Mouse (Mus musculus): ENCODE measurements around the gene Filip1l. TPM values are rescaled to one million over a fixed set of nuclear protein-coding genes. Genes with fewer than 3 reads are reported as not detected.

The Filip1l gene
- polyA plus RNA-seq, 1 experiment: 12.1 TPM

- TF ChIP-seq POLR2AphosphoS2 (IDR thresholded peaks at IDR 0.05; ENCODE audit: insufficient read length, low read depth) (no peak), REST (IDR thresholded peaks at IDR 0.05; ENCODE audit: insufficient read depth, insufficient read length) (no peak), POLR2A (IDR thresholded peaks at IDR 0.05; ENCODE audit: insufficient read length, low read depth) (no peak), CEBPB (IDR thresholded peaks at IDR 0.05; ENCODE audit: insufficient read depth, poor library complexity, severe bottlenecking) (no peak), MYOD1 (IDR thresholded peaks at IDR 0.05; ENCODE audit: control insufficient read depth in 1 of 3, insufficient read length in 2 of 3, low read depth in 2 of 3) (no peak), TCF3 (IDR thresholded peaks at IDR 0.05; ENCODE audit: insufficient read length, low read depth) (no peak), USF1 (IDR thresholded peaks at IDR 0.05; ENCODE audit: low read depth) (no peak), E2F4 (IDR thresholded peaks at IDR 0.05; ENCODE audit: insufficient read depth) (no peak), TCF12 (IDR thresholded peaks at IDR 0.05; ENCODE audit: insufficient read depth, poor library complexity, severe bottlenecking) (no peak), SRF (IDR thresholded peaks at IDR 0.05; ENCODE audit: control insufficient read depth, insufficient read length, low read depth) (no peak), MAX (IDR thresholded peaks at IDR 0.05; ENCODE audit: low read depth) (no peak), MYOG (IDR thresholded peaks at IDR 0.05; ENCODE audit: control insufficient read depth in 1 of 3, insufficient read depth in 1 of 3, insufficient read length in 2 of 3, low read depth in 2 of 3) (no peak)
- no peaks in the 10 kb centered on the region for H3K79me2 ChIP-seq (ENCODE audit: control insufficient read depth, insufficient read depth)
These were observed 33.4 kb upstream of the Filip1l start for GRCm38 (mm10) chr16:57319284-57320124.

GRCm38 (mm10) chr16:57326996-57327395 lies 25.9 kb upstream of the Filip1l start:
- H3K4me3 ChIP-seq: no peak overlapping the region
- no peak overlapping the region for H3K4me2 ChIP-seq (ENCODE audit: low read depth)
- no peak overlapping the region for H3ac ChIP-seq (ENCODE audit: control insufficient read depth, insufficient read length)
- H3K79me2 ChIP-seq (ENCODE audit: control insufficient read depth, insufficient read depth): no peaks in the 10 kb centered on the region
- TF ChIP-seq POLR2A (IDR thresholded peaks at IDR 0.05; ENCODE audit: insufficient read length, low read depth) (no peak), POLR2AphosphoS2 (IDR thresholded peaks at IDR 0.05; ENCODE audit: insufficient read length, low read depth) (no peak), TCF12 (IDR thresholded peaks at IDR 0.05; ENCODE audit: insufficient read depth, poor library complexity, severe bottlenecking) (no peak), MYOD1 (IDR thresholded peaks at IDR 0.05; ENCODE audit: control insufficient read depth in 1 of 3, insufficient read length in 2 of 3, low read depth in 2 of 3) (no peak), MAX (IDR thresholded peaks at IDR 0.05; ENCODE audit: low read depth) (no peak), USF1 (IDR thresholded peaks at IDR 0.05; ENCODE audit: low read depth) (no peak), E2F4 (IDR thresholded peaks at IDR 0.05; ENCODE audit: insufficient read depth) (no peak), SRF (IDR thresholded peaks at IDR 0.05; ENCODE audit: control insufficient read depth, insufficient read length, low read depth) (no peak), MYOG (IDR thresholded peaks at IDR 0.05; ENCODE audit: control insufficient read depth in 1 of 3, insufficient read depth in 1 of 3, insufficient read length in 2 of 3, low read depth in 2 of 3) (no peak), REST (IDR thresholded peaks at IDR 0.05; ENCODE audit: insufficient read depth, insufficient read length) (no peak)
- no peaks in the 10 kb centered on the region for H3K36me3 ChIP-seq (ENCODE audit: control insufficient read depth, insufficient read depth)
- H3K27me3 ChIP-seq (ENCODE audit: control insufficient read depth, insufficient read depth, insufficient read length): no peaks in the 10 kb centered on the region

More at GRCm38 (mm10) chr16:57319284-57320124, 33.4 kb upstream of the Filip1l start:
- Histone ChIP-seq H3K4me2 (ENCODE audit: low read depth) (no peak overlapping the region), H3ac (ENCODE audit: control insufficient read depth, insufficient read length) (no peak overlapping the region), H3K36me3 (ENCODE audit: control insufficient read depth, insufficient read depth) (no peaks in the 10 kb centered on the region), H3K27me3 (ENCODE audit: control insufficient read depth, insufficient read depth, insufficient read length) (no peaks in the 10 kb centered on the region), H3K4me3 (no peak overlapping the region)

GRCm38 (mm10) chr16:57329028-57329427 lies 23.9 kb upstream of the Filip1l start:
- no peak for TF ChIP-seq E2F4 (IDR thresholded peaks at IDR 0.05; ENCODE audit: insufficient read depth)
- TF ChIP-seq MAX (IDR thresholded peaks at IDR 0.05; ENCODE audit: low read depth): no peak
- TF ChIP-seq SRF (IDR thresholded peaks at IDR 0.05; ENCODE audit: control insufficient read depth, insufficient read length, low read depth): no peak
- TF ChIP-seq TCF3 (IDR thresholded peaks at IDR 0.05; ENCODE audit: insufficient read length, low read depth): no peak
- TF ChIP-seq USF1 (IDR thresholded peaks at IDR 0.05; ENCODE audit: low read depth): no peak
- TF ChIP-seq TCF12 (IDR thresholded peaks at IDR 0.05; ENCODE audit: insufficient read depth, poor library complexity, severe bottlenecking): no peak
- H3K27me3 ChIP-seq (ENCODE audit: control insufficient read depth, insufficient read depth, insufficient read length): no peaks in the 10 kb centered on the region

GRCm38 (mm10) chr16:57330111-57330510 lies 22.8 kb upstream of the Filip1l start:
- H3K36me3 ChIP-seq (ENCODE audit: control insufficient read depth, insufficient read depth): no peaks in the 10 kb centered on the region
- H3K4me2 ChIP-seq (ENCODE audit: low read depth): no peak overlapping the region
- H3K79me2 ChIP-seq (ENCODE audit: control insufficient read depth, insufficient read depth): no peaks in the 10 kb centered on the region
- TF ChIP-seq TCF12 (IDR thresholded peaks at IDR 0.05; ENCODE audit: insufficient read depth, poor library complexity, severe bottlenecking) (no peak), CEBPB (IDR thresholded peaks at IDR 0.05; ENCODE audit: insufficient read depth, poor library complexity, severe bottlenecking) (no peak), TCF3 (IDR thresholded peaks at IDR 0.05; ENCODE audit: insufficient read length, low read depth) (no peak), E2F4 (IDR thresholded peaks at IDR 0.05; ENCODE audit: insufficient read depth) (no peak), MAX (IDR thresholded peaks at IDR 0.05; ENCODE audit: low read depth) (no peak)
- H3K27me3 ChIP-seq (ENCODE audit: control insufficient read depth, insufficient read depth, insufficient read length): no peaks in the 10 kb centered on the region
- H3K4me3 ChIP-seq: no peak overlapping the region
- H3ac ChIP-seq (ENCODE audit: control insufficient read depth, insufficient read length): no peak overlapping the region

More at GRCm38 (mm10) chr16:57329028-57329427, 23.9 kb upstream of the Filip1l start:
- H3K36me3 ChIP-seq (ENCODE audit: control insufficient read depth, insufficient read depth): no peaks in the 10 kb centered on the region
- no peak overlapping the region for H3ac ChIP-seq (ENCODE audit: control insufficient read depth, insufficient read length)
- no peaks in the 10 kb centered on the region for H3K79me2 ChIP-seq (ENCODE audit: control insufficient read depth, insufficient read depth)
- no peak overlapping the region for H3K4me2 ChIP-seq (ENCODE audit: low read depth)
- H3K4me3 ChIP-seq: no peak overlapping the region

- no peak overlapping the region for H3K4me3 ChIP-seq
- no peaks in the 10 kb centered on the region for H3K36me3 ChIP-seq (ENCODE audit: control insufficient read depth, insufficient read depth)
- no peak overlapping the region for H3K4me2 ChIP-seq (ENCODE audit: low read depth)
- TF ChIP-seq REST (IDR thresholded peaks at IDR 0.05; ENCODE audit: insufficient read depth, insufficient read length): no peak
- no peak for TF ChIP-seq MYOG (IDR thresholded peaks at IDR 0.05; ENCODE audit: control insufficient read depth in 1 of 3, insufficient read depth in 1 of 3, insufficient read length in 2 of 3, low read depth in 2 of 3)
- no peak for TF ChIP-seq E2F4 (IDR thresholded peaks at IDR 0.05; ENCODE audit: insufficient read depth)
- no peak for TF ChIP-seq MAX (IDR thresholded peaks at IDR 0.05; ENCODE audit: low read depth)
- no peak for TF ChIP-seq TCF3 (IDR thresholded peaks at IDR 0.05; ENCODE audit: insufficient read length, low read depth)
- no peak for TF ChIP-seq CEBPB (IDR thresholded peaks at IDR 0.05; ENCODE audit: insufficient read depth, poor library complexity, severe bottlenecking)
- no peak for TF ChIP-seq USF1 (IDR thresholded peaks at IDR 0.05; ENCODE audit: low read depth)
- no peak for TF ChIP-seq SRF (IDR thresholded peaks at IDR 0.05; ENCODE audit: control insufficient read depth, insufficient read length, low read depth)
- no peak for TF ChIP-seq TCF12 (IDR thresholded peaks at IDR 0.05; ENCODE audit: insufficient read depth, poor library complexity, severe bottlenecking)
- no peak for TF ChIP-seq POLR2AphosphoS2 (IDR thresholded peaks at IDR 0.05; ENCODE audit: insufficient read length, low read depth)
- no peak for TF ChIP-seq POLR2A (IDR thresholded peaks at IDR 0.05; ENCODE audit: insufficient read length, low read depth)
- no peak overlapping the region for H3ac ChIP-seq (ENCODE audit: control insufficient read depth, insufficient read length)
- no peaks in the 10 kb centered on the region for H3K27me3 ChIP-seq (ENCODE audit: control insufficient read depth, insufficient read depth, insufficient read length)
- no peaks in the 10 kb centered on the region for H3K79me2 ChIP-seq (ENCODE audit: control insufficient read depth, insufficient read depth)
These were observed 20.6 kb upstream of the Filip1l start for GRCm38 (mm10) chr16:57332301-57332700.
